Mouse (Mus musculus) lung, adult 2 months (tissue): Measurements from ENCODE around the gene Apol7b.

Experiments used
- CTCF ChIP-seq: fragments of 200-500 bp; IDR thresholded peaks from 2 replicates; pipeline ENCODE4 v1.5.1; 2011; ENCODE audit warnings: mild to moderate bottlenecking, low read length, control low read depth; ENCODE audit not compliant: insufficient read depth
- POLR2A ChIP-seq: fragments of 200-500 bp; IDR thresholded peaks from 2 replicates; pipeline ENCODE4 v1.6.1; 2011; ENCODE audit warnings: low read depth, mild to moderate bottlenecking, control low read depth, low read length, borderline replicate concordance; ENCODE audit errors: extremely low read depth

- TF ChIP-seq POLR2A = no peak
- TF ChIP-seq CTCF = no peak
These were observed 35.0 kb upstream of the Apol7b start for GRCm38 (mm10) chr15:77482140-77482794.
